Mouse (Mus musculus) thymus, postnatal 0 days (tissue): ENCODE results near the gene Gm20388. TPM values are rescaled to one million over a fixed set of nuclear protein-coding genes. Genes with fewer than 3 reads are reported as not detected.

Source experiments
- DNase-seq: peaks from one replicate; pipeline ENCODE4 v3.0.0-alpha.2; 2015; ENCODE audit warnings: low spot score
- polyA plus RNA-seq: library from polyadenylated mRNA; unstranded; fragments of >200 nt; fragmentation: Nextera tagmentation; extraction: Ambion mirVana; gene quantifications from 2 replicates; pipeline ENCODE4 v1.2.1, GENCODE M21; 2015

The Gm20388 gene
- polyA plus RNA-seq, 1 experiment from 2014 or later = not detected

- no peak for DNase-seq
Observed at GRCm38 (mm10) chr8:120040861-120041260, 130.2 kb downstream of the Gm20388 start.

GRCm38 (mm10) chr8:120042542-120043312 lies 132.1 kb downstream of the Gm20388 start:
- no peak for DNase-seq

GRCm38 (mm10) chr8:120044907-120045306 lies 134.3 kb downstream of the Gm20388 start:
- no peak for DNase-seq

DNA sequence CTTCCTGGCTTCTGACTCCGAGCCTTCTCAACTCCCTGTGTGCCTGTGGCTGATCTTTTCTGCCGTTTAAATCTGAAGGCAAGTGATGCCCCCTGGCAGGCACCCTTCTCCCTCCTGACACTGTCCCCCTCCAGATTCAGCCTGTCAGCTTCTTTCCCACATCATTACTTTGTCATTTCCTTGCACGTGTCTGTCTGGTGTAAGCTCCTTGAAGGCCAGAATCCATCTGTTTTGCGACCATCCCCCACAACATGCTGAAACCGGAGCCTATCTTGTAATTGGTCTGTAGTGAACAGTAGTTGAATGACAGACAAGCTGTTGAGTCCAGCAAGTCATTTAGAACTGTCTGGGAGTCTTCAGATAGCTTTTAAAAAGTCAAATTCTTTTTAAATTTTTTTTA lies 134.8 kb downstream of the Gm20388 start:
- DNase-seq = no peak

DNA sequence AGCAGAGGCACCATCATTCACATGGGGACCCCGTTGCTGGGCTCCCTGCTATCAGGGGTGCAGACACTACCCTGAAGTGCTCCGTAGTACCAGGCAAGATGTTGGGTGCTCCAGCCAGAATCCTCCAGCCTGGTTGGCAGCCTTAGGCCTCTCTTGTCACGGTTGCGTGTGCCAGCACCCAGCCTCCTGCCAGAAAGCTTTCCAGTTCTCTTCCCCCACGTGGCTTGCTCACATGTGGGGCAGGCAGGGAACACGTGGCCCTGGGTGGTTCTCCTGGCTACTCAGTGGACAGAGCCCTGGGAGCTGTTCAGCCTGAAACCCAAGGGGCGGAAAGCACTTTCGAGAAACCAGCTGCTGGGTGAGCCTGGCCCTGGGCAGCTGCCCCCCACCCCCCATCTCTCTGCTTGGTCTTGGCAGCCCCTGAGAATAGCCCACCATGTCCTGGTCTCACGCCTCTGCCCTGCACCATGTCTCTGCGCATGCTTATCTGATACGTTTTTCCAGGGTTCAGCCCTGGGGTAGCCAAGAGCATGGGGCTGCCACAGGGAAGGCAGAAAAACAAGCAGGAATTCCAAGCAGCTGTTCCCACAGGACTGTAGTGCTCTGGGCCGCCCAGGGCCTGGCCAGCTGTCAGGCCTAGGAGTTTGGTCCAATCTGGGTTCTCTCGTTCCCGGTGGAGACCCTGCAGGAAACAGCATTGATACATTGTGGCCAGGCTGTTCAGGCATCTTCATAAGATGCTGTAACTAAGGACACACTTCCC lies 135.8 kb downstream of the Gm20388 start:
- DNase-seq = no peak

GRCm38 (mm10) chr8:120049949-120050348 lies 139.3 kb downstream of the Gm20388 start:
- peak; percentile 86 for DNase-seq

GRCm38 (mm10) chr8:120050376-120050775 lies 139.7 kb downstream of the Gm20388 start:
- peak; percentile 34 for DNase-seq

DNA sequence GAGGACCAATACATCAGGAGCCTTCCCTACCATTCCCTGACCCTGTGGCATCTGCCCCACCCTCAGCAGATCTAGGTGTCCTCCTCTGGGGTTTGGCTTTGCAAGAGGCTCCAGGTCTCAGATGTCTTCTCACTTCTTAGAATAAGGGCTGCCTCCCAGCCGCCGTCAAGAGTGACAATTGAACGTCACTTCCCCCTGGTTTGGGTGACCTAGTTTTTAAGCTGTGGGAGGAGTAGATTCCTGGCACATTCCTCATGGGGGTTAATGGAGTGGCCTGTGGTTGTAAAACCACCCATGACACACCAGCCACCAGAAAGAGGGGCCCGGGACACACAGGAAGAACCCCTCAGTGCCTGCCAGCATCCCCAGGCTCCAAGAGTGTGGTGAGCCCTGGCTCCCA lies 140.4 kb downstream of the Gm20388 start:
- DNase-seq = peak; percentile 78

DNA sequence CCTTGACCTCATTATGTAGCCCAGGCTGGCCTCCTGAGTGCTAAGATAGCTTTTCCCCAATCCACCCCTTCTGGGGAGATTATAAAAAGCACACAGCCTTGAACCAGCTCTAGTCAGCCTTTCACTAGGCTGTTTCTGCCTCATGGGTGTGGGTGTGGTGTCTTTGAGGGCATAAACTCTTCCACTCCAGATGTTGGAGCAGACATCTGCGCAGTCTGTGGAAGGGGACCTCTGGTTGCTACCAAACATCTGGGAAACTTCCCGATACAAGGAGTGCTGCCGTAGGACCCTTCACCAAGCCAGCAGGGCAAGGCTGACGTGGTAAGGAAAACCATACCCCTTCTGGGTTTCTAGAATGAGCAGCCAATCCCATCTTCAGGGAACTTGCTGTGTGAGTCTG lies 141.3 kb downstream of the Gm20388 start:
- no peak for DNase-seq

DNA sequence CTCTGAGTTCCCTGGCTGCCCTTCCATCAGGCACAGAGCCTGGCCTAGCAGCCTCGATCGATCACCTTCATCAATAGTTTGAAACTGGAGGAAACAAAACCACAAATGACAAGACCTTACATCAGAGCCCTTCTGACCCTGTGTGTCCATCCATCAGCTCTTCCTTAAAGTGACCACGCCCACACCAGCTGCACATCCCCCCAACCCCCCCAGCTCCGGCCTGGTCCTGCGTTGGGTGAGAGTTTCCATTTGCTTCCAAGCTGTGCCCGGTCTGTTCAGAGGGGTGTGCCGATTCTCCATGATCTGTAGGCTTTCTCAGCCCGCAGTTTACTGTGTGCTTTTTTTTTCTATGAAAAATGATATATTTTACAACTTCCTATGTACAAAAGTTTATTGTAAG lies 141.7 kb downstream of the Gm20388 start:
- no peak for DNase-seq

DNA sequence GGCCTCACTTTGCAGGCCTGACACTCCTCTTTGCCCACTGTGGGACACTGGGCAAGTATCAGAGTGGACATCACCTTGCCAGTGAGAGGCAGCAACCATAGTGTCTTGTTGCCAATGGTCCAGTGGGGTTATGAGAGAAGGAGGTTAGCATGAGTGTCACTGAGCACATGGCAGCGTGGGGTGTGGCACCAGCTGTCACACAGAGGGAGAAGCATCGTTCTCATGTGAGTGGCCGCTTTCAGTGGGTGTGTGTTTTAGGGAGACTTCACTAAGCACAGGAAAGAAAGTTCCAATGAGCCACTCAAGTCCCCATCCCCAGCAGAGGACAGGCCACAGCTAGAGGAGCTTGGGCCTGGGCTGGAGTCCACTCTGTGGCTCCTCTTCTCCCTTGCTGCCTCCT lies 144.2 kb downstream of the Gm20388 start:
- DNase-seq = no peak

GRCm38 (mm10) chr8:120057078-120057477 lies 146.4 kb downstream of the Gm20388 start:
- DNase-seq = no peak

DNA sequence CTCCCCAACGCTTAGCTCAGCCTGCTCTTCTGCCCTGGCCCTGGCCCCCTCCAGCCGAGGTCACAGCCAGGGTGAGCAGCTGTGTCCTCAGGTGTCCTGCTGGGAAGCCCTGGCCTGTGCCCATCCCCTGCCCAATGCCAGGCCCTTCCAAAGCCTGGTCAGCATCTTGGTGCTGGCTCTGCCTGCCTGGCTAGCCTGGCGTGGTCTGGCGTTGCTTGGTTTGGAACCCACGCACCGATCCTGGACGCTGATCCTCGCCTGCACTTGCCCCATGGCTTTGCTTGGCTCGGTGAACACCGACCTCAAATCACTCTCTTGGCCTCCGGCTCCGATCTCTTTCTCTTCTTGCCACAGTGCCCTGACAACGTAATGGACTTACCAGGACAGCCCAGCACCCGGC lies 152.1 kb downstream of the Gm20388 start:
- DNase-seq = no peak

GRCm38 (mm10) chr8:120063326-120063725 lies 152.7 kb downstream of the Gm20388 start:
- peak; percentile 80 for DNase-seq

- DNase-seq = no peak
Observed at GRCm38 (mm10) chr8:120065611-120066010, 155.0 kb downstream of the Gm20388 start.

GRCm38 (mm10) chr8:120066226-120066625 lies 155.6 kb downstream of the Gm20388 start:
- DNase-seq = no peak

GRCm38 (mm10) chr8:120067936-120068668 lies 157.5 kb downstream of the Gm20388 start:
- DNase-seq = peak; percentile 87

DNA sequence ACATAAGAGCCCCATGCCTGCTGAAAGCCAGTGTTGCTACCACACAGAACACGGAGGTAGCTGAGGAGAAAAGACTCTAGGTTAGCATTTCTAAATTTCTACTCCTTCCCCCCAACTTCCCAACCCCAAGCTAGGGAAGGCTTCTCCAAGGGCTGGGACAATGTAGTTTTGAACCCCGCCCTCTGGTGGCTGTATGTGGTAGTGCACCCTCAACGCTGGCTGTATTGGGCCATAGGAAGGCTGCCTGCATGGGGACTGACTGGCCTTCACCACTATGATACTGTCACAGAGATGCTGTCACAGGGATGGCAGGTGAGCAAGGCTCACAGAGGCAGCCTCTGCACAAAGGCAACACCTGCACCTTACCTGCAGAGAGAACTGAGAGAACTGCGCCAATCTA lies 161.0 kb downstream of the Gm20388 start:
- peak; percentile 75 for DNase-seq

DNA sequence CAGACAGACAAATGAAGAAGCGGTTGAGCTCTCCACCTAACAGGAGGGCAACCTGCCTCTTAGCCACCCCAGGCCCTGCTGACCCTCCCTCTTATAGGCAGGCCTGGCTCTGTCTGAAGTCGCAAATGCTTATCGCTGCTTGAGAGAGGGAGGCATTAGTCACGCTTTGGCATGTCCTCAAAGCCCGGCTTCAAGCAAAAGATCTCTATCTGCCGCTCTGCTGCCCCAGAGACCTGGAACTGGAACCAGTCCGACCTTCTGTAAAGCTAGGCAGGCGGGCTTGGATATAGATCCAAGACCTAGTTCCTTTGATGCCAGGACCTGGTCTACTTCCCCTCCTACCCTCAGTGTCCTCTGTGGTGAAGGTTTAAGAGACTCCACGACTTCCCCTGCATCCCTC lies 161.6 kb downstream of the Gm20388 start:
- DNase-seq = no peak

DNA sequence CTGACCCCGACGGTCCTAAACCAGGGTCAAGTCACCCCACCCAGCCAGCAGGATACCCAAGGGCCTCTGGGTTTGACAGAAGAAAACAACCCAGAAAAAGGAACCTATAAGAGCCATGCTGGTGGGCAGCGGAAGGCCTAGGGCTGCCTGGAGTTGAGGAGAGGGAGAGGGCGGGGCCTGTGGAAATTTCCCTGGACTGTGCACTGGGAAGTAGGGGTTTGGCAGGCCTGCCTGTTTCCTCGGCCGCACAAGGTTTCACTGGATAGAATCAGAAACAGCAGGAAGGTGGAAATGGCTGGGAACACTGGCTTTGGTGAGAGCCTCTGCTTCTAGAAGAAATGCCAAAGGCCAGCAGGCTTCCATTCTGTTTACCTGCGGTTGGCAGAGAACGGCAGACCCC lies 162.2 kb downstream of the Gm20388 start:
- no peak for DNase-seq

DNA sequence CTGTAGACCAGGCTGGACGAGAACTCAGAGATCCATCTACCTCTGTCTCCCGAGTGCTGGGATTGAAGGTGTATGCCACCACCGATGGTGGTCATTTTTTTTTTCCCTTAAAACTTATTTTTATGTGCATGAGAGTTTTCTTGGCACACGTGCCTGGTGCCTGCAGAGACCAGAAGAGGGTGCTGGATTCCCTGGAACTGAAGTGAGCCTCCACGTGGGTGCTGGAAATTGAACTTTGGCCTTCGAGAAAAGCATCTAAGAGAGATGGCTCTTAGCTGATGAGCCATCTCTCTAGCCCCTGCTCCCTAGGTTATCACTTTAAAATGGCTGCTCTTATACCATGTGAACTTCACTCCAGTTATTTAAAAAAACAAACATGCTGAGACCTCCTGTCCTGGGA lies 163.9 kb downstream of the Gm20388 start:
- DNase-seq = no peak

DNA sequence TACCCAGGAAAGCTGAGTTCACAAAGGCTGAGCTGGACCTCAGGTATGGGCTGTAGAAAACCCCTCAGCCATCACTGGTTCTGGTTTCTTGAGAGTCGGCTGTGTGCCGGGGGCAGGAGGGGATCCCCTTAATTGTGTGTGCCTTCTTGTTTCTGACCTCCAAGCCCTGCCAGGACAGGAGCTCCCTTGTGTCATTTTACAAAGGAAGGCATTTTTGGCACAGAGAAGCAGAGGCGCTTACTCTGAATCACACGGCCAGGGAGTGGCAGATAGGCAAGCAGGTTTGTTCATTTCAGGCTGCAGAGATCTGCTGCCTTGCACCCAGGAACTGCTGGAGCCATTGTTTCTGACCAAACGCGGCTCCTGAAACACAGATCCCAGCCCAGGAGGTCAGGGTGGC lies 164.7 kb downstream of the Gm20388 start:
- DNase-seq = no peak
